11 mouse cellular contexts compared by ENCODE assay signal in genomic region chr19:12595135-12595529, GRCm38 (mm10). TPM values are rescaled to one million over a fixed set of nuclear protein-coding genes. Genes with fewer than 3 reads are reported as not detected.
DNase-seq lines count a peak whose midpoint lies in the region; ATAC-seq and TF ChIP-seq lines count a peak whose summit lies in the region.
"Had no signal": no experiment of that assay in that cellular context is flagged by ENCODE, and none has a peak within 500 bp of the region (broad histone marks: within the 10 kb centered on the region; RNA-seq: fewer than 3 reads in every experiment).

No protein-coding gene starts in this region.

- peak overlapping the region; percentile 98 for H3K4me2 ChIP-seq in hindbrain, embryonic 12.5 days (replicated peaks)

- no peaks in the 10 kb centered on the region for H3K36me3 ChIP-seq in heart, embryonic 10.5 days
- H3K36me3 ChIP-seq in MEL (ENCODE audit: control insufficient read depth in 1 of 2, insufficient read depth in 2 of 2, low read length in 2 of 2), result no peaks in the 10 kb centered on the region; a peak in 1 of 4 replicates
- no peaks in the 10 kb centered on the region for H3K36me3 ChIP-seq in hindbrain, embryonic 12.5 days
- no peaks in the 10 kb centered on the region for H3K36me3 ChIP-seq in midbrain, embryonic 10.5 days

- no peak for TF ChIP-seq CTCF in MEL (IDR thresholded peaks at IDR 0.05 in 2 of 3, conservative IDR thresholded peaks at IDR 0.05 in 1 of 3; ENCODE audit: control insufficient read depth in 1 of 3, insufficient read depth in 1 of 3, low read depth in 2 of 3, low read length in 3 of 3, poor library complexity in 1 of 3, severe bottlenecking in 1 of 3)

- TF ChIP-seq RAD21 in MEL (IDR thresholded peaks at IDR 0.05; ENCODE audit: low read depth, low read length), result no peak

- peaks cover 9% of the 10 kb centered on the region for H3K4me1 ChIP-seq in heart, embryonic 10.5 days
- H3K4me1 ChIP-seq in MEL (ENCODE audit: control insufficient read depth in 1 of 2, insufficient read depth in 2 of 2, low read length in 2 of 2), result no peaks in the 10 kb centered on the region
- peaks cover 4% of the 10 kb centered on the region; the same call in 1 of the 2 replicates for H3K4me1 ChIP-seq in hindbrain, embryonic 12.5 days
- H3K4me1 ChIP-seq in midbrain, embryonic 10.5 days, result peaks cover 15% of the 10 kb centered on the region

- no peak for ATAC-seq in hindbrain, embryonic 12.5 days (ENCODE audit: low FRiP score)
- ATAC-seq in monocyte, adult 5-6 weeks (replicated peaks; ENCODE audit: insufficient number of reproducible peaks, low FRiP score, low TSS enrichment, poor library complexity, severe bottlenecking), result no peak

- TF ChIP-seq EP300 in MEL (IDR thresholded peaks at IDR 0.05; ENCODE audit: low read depth in 1 of 2, low read length in 2 of 2), result no peak

- no peaks in the 10 kb centered on the region for H3K9me3 ChIP-seq in heart, embryonic 10.5 days
- no peaks in the 10 kb centered on the region for H3K9me3 ChIP-seq in MEL (replicated peaks; ENCODE audit: insufficient read depth, low read length)
- H3K9me3 ChIP-seq in hindbrain, embryonic 12.5 days (replicated peaks), result no peaks in the 10 kb centered on the region
- no peaks in the 10 kb centered on the region for H3K9me3 ChIP-seq in midbrain, embryonic 10.5 days (replicated peaks)

- H3K79me2 ChIP-seq in MEL (ENCODE audit: control insufficient read depth, insufficient read depth, low read length, poor library complexity), result no peaks in the 10 kb centered on the region

- no peak for DNase-seq in heart, embryonic 10.5 days (ENCODE audit: low spot score)
- DNase-seq in heart, adult 18-20 months, result no peak
- no peak for DNase-seq in MEL (ENCODE audit: low read depth, low spot score)
- DNase-seq in midbrain, embryonic 10.5 days (ENCODE audit: low spot score), result no peak
- no peak for DNase-seq in ovary, postnatal 36 days (ENCODE audit: low spot score)
- no peak for DNase-seq in frontal cortex, adult 2 months (ENCODE audit: extremely low spot score in 1 of 2, low spot score in 1 of 2)

- no peak for TF ChIP-seq POLR2A in MEL (IDR thresholded peaks at IDR 0.05; ENCODE audit: control insufficient read depth in 1 of 2, insufficient read depth in 1 of 2, low read depth in 1 of 2, low read length in 2 of 2, poor library complexity in 1 of 2)

- no peak overlapping the region for H3K27ac ChIP-seq in heart, embryonic 10.5 days
- H3K27ac ChIP-seq in MEL (ENCODE audit: control insufficient read depth, low read depth, low read length), result no peak overlapping the region
- no peak overlapping the region for H3K27ac ChIP-seq in hindbrain, embryonic 12.5 days
- H3K27ac ChIP-seq in midbrain, embryonic 10.5 days (replicated peaks), result no peak overlapping the region

- H3K27me3 ChIP-seq in heart, embryonic 10.5 days (ENCODE audit: insufficient read depth, poor library complexity, severe bottlenecking), result peaks cover 10% of the 10 kb centered on the region
- H3K27me3 ChIP-seq in MEL (ENCODE audit: control insufficient read depth in 1 of 2, insufficient read depth in 2 of 2, low read length in 2 of 2), result no peaks in the 10 kb centered on the region
- peaks cover 16% of the 10 kb centered on the region for H3K27me3 ChIP-seq in hindbrain, embryonic 12.5 days
- peaks cover 18% of the 10 kb centered on the region for H3K27me3 ChIP-seq in midbrain, embryonic 10.5 days (ENCODE audit: low read depth, poor library complexity, severe bottlenecking)

- no peak overlapping the region for H3K9ac ChIP-seq in MEL (ENCODE audit: control insufficient read depth, low read depth, low read length, poor library complexity, severe bottlenecking)
- H3K9ac ChIP-seq in hindbrain, embryonic 12.5 days, result peak overlapping the region; percentile 72; the same call in 1 of the 2 replicates

- H3K4me3 ChIP-seq in heart, embryonic 10.5 days, result peak overlapping the region; percentile 66; the same call in 1 of the 2 replicates
- no peak overlapping the region for H3K4me3 ChIP-seq in MEL (ENCODE audit: control insufficient read depth in 1 of 2, insufficient read depth in 1 of 2, low read depth in 2 of 2, low read length in 2 of 2)
- peak overlapping the region; percentile 66 for H3K4me3 ChIP-seq in hindbrain, embryonic 12.5 days
- peak overlapping the region; percentile 60 for H3K4me3 ChIP-seq in midbrain, embryonic 10.5 days

- WGBS in heart, embryonic 10.5 days, result 61% methylated on average over 2 of the region's 2 CpGs
- 58% methylated on average over 2 of the region's 2 CpGs for WGBS in hindbrain, embryonic 12.5 days
- 57% methylated on average over 2 of the region's 2 CpGs for WGBS in midbrain, embryonic 10.5 days

TF ChIP-seq in MEL, 35 proteins besides CTCF, POLR2A, EP300 and RAD21:
- TF ChIP-seq MYB (IDR thresholded peaks at IDR 0.05; ENCODE audit: low read depth, low read length) (no peak), ZKSCAN1 (IDR thresholded peaks at IDR 0.05; ENCODE audit: low read depth, low read length) (no peak), CHD2 (IDR thresholded peaks at IDR 0.05; ENCODE audit: low read length) (no peak), MAFK (IDR thresholded peaks at IDR 0.05; ENCODE audit: borderline replicate concordance, low read depth, low read length) (no peak), GABPA (IDR thresholded peaks at IDR 0.05; ENCODE audit: low read depth, low read length) (no peak), POLR2AphosphoS2 (IDR thresholded peaks at IDR 0.05; ENCODE audit: low read length) (0 out of 2 replicates have a peak, but pooled peaks have one; percentile 36), ZMIZ1 (IDR thresholded peaks at IDR 0.05; ENCODE audit: low read depth, low read length) (no peak), GATA1 (IDR thresholded peaks at IDR 0.05; ENCODE audit: low read depth, low read length) (no peak)

RNA-seq across cellular contexts. Expression of gene Gm4952, which starts 4.6 kb away (rescaled TPM):
- polyA plus RNA-seq in heart, embryonic 10.5 days (2016; fragmentation: Nextera tagmentation; extraction: Ambion mirVana), result 0.10 and 0.17 TPM in 2 replicates
- total RNA-seq in heart, adult 18-20 months (2021), result not detected
- total RNA-seq in MEL (2012; rRNA removed), result not detected in 2 replicates
- polyA plus RNA-seq in MEL (2012; ENCODE audit: insufficient read depth in 1 of 2, insufficient read length in 2 of 2, low read depth in 1 of 2, low replicate concordance in 2 of 2, missing spikeins in 1 of 2), result under 1 TPM in 1 of 2 experiments, not detected in 1; 0.06 TPM
- polyA plus RNA-seq in hindbrain, embryonic 12.5 days (2016; fragmentation: Nextera tagmentation; extraction: Ambion mirVana), result not detected in 2 replicates
- polyA plus RNA-seq in midbrain, embryonic 10.5 days (2016; fragmentation: Nextera tagmentation; extraction: Ambion mirVana), result not detected in 2 replicates
- total RNA-seq in monocyte, adult 5-6 weeks (2017), result not detected in 3 replicates
- 0.14 and 0.17 TPM in 2 replicates for polyA plus RNA-seq in frontal cortex, adult 2 months (2012; rRNA removed)
- total RNA-seq: layer of hippocampus, postnatal 36 days; neutrophil, adult 5-6 weeks had no signal
- polyA plus RNA-seq: C2C12 had no signal

RNA-seq across cellular contexts. Expression of gene Glyat, which starts 38.0 kb away (rescaled TPM):
- not detected in 2 replicates for polyA plus RNA-seq in heart, embryonic 10.5 days (2016; fragmentation: Nextera tagmentation; extraction: Ambion mirVana)
- not detected for total RNA-seq in heart, adult 18-20 months (2021)
- not detected in 2 replicates for total RNA-seq in MEL (2012; rRNA removed)
- polyA plus RNA-seq in MEL (2012; ENCODE audit: insufficient read depth in 1 of 2, insufficient read length in 2 of 2, low read depth in 1 of 2, low replicate concordance in 2 of 2, missing spikeins in 1 of 2), result not detected
- polyA plus RNA-seq in hindbrain, embryonic 12.5 days (2016; fragmentation: Nextera tagmentation; extraction: Ambion mirVana), result not detected in 2 replicates
- not detected in 2 replicates for polyA plus RNA-seq in midbrain, embryonic 10.5 days (2016; fragmentation: Nextera tagmentation; extraction: Ambion mirVana)
- total RNA-seq in monocyte, adult 5-6 weeks (2017), result not detected in 3 replicates
- polyA plus RNA-seq in frontal cortex, adult 2 months (2012; rRNA removed), result not detected in 2 replicates
- total RNA-seq: neutrophil, adult 5-6 weeks had no signal

RNA-seq across cellular contexts. Expression of gene Fam111a, which starts 49.6 kb away (rescaled TPM):
- polyA plus RNA-seq in heart, embryonic 10.5 days (2016; fragmentation: Nextera tagmentation; extraction: Ambion mirVana), result 20.4 and 21.3 TPM in 2 replicates
- 1 to 10 TPM; 4.9 to 5.6 TPM for total RNA-seq in heart, adult 18-20 months (2021)
- 53.1 and 56.1 TPM in 2 replicates for total RNA-seq in MEL (2012; rRNA removed)
- polyA plus RNA-seq in MEL (2012; ENCODE audit: insufficient read depth in 1 of 2, insufficient read length in 2 of 2, low read depth in 1 of 2, low replicate concordance in 2 of 2, missing spikeins in 1 of 2), result 100 to 1,000 TPM in 1 of 2 experiments, 10 to 100 TPM in 1; 75.9 to 157 TPM
- 15.6 and 17.2 TPM in 2 replicates for polyA plus RNA-seq in hindbrain, embryonic 12.5 days (2016; fragmentation: Nextera tagmentation; extraction: Ambion mirVana)
- 20.9 and 21.0 TPM in 2 replicates for polyA plus RNA-seq in midbrain, embryonic 10.5 days (2016; fragmentation: Nextera tagmentation; extraction: Ambion mirVana)
- 148 to 161 TPM (median 159 TPM) in 3 replicates for total RNA-seq in monocyte, adult 5-6 weeks (2017)
- 1.1 and 1.3 TPM in 2 replicates for polyA plus RNA-seq in frontal cortex, adult 2 months (2012; rRNA removed)

Comparison
In these comparisons a context has a peak if more than half of its experiments do, and no peak if none do; other contexts are left out.
1. H3K4me3 ChIP-seq: peak in heart, embryonic 10.5 days (single experiment), hindbrain, embryonic 12.5 days (single experiment) and midbrain, embryonic 10.5 days (single experiment); none in MEL (0 of 2).